Mouse (Mus musculus): ENCODE data around the gene R3hdm4.

Gene R3hdm4

GRCm38 (mm10) chr10:79920958-79921535 lies at the start of gene R3hdm4:
R3hdm4 (minus strand) TSS chr10:79921208.
- no peak for DNase-seq (ENCODE audit: low spot score)

DNA sequence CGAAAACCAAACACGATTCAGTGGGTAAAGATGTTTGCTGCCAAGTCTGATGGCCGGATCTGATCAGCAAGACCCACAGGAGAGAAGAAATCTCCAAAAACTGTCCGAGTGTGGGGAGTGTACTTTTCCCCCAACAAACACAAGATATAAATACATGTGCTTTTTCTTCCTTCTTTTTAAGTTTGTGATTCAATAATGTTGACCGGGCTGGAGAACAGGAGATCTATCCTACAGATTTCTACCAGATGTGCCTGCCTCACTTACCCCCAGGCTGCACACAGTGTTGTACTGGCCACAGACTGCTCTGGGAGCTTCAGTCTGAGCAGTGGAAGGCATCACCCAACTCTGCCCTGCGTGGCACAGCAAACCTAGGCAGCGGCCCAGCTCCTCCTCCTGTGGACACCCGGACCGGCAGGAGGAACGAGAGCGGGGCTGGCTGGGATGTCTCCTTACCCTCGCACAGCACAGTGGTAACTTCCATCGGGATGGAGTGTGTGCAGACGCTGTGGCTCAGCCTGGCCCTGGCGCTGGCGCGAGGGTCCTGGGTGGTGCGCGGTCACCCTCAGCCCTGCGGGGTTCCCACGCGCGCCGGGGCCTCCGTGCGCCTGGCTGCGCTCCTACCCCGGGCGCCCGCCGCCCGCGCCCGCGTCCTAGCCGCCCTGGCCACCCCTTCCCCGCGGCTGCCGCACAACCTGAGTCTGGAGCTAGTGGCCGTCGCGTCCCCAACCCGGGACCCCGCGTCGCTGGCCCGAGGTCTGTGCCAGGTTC lies 49.6 kb upstream of the R3hdm4 start, which contains the start of gene Grin3b:
TSS of gene Grin3b (plus strand) at position 301 of the 768 bp plus-strand sequence.
- DNase-seq (ENCODE audit: low spot score): no peak

GRCm38 (mm10) chr10:79969124-79969568 lies 48.1 kb upstream of the R3hdm4 start:
- DNase-seq (ENCODE audit: low spot score): peak; percentile 54

- DNase-seq (ENCODE audit: low spot score): no peak
Observed at GRCm38 (mm10) chr10:79968181-79968580, 47.2 kb upstream of the R3hdm4 start.

DNA sequence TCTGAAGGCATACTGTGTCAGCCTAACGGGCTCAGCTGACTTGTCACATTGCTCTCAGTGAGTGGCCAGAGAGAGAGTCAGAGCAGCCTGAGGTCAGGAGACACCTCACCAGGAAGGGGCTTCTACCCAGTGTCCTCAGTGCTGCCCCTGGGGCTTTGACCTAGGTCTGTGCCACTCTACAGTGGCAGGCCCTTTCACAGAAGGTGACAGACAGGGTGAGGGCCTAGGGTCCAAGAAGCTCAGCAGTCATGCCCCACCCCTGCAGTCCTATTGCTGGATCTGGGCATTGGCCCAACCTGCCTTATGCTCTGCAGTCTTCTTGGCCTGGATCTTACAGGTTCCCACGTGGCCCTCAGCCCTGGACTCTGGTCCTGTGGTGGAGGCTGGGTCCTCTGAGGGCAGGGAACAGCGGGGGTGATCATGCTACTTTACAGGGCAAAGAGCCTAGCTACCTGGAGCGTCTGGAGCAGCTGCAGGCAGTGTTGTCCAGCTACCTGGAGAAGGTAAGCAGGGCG lies 45.9 kb upstream of the R3hdm4 start:
- peak; percentile 80 for DNase-seq (ENCODE audit: low spot score)

DNA sequence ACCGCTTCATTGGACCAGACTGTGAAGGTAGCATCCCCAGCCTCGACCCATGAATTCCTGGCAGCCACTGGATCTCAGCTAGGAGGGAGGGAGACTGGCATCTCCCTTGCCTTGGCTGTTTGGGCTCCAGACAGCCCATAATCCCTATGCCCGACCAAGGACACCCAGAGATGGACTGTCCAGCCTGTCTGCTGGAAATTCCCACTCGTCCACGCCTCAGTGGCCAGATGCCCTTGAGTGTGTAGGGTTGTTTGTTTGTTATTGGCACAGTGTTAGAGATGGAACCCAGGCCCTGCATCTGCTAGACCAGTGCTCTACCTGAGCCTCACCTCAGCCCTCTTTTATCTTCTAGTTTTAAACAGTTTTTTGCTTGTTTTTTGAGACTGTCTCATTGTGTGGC lies 44.3 kb upstream of the R3hdm4 start:
- peak; percentile 53 for DNase-seq (ENCODE audit: low spot score)

- DNase-seq (ENCODE audit: low spot score): no peak
Observed at GRCm38 (mm10) chr10:79964727-79965126, 43.7 kb upstream of the R3hdm4 start.

DNA sequence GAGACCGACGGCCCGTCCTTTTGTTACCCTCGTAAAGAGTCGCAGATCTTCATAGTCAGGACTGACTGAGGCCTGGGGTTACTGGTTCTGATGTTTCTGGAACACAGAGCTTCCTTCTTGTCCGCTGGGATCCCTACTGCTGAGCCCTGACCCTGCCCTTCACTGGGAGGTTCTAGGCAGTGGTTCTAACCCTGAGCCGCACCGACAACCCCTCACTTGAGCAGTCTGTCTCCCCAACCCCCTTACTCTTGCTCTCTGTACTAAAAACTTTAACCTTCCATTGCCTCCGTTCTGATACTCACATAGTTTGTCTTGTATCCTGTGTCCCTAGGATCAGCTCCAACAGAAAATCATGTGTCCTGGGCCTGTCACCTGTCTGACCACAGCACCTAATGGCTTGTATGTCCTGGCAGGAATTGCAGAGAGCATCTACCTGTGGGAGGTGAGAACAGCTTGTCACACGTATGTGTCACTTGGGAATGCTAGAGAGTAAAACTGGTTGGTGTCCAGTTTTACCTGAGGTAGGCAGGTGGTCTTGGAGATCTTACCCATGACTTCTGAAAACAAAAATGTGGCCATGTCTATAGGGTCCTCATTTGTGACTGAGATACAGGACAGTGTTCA lies 39.8 kb upstream of the R3hdm4 start:
- DNase-seq (ENCODE audit: low spot score): no peak

- DNase-seq (ENCODE audit: low spot score): peak; percentile 100
Observed at GRCm38 (mm10) chr10:79959847-79960601, 39.0 kb upstream of the R3hdm4 start, which contains the start of gene Wdr18. Wdr18 (plus strand) TSS chr10:79960152.

GRCm38 (mm10) chr10:79959412-79959811 lies 38.4 kb upstream of the R3hdm4 start:
- peak; percentile 54 for DNase-seq (ENCODE audit: low spot score)

GRCm38 (mm10) chr10:79958140-79958816 lies 37.3 kb upstream of the R3hdm4 start:
- peak; percentile 93 for DNase-seq (ENCODE audit: low spot score)

- DNase-seq (ENCODE audit: low spot score): no peak
Observed at GRCm38 (mm10) chr10:79956643-79957154, 35.7 kb upstream of the R3hdm4 start.

GRCm38 (mm10) chr10:79955691-79956090 lies 34.7 kb upstream of the R3hdm4 start:
- DNase-seq (ENCODE audit: low spot score): no peak

DNA sequence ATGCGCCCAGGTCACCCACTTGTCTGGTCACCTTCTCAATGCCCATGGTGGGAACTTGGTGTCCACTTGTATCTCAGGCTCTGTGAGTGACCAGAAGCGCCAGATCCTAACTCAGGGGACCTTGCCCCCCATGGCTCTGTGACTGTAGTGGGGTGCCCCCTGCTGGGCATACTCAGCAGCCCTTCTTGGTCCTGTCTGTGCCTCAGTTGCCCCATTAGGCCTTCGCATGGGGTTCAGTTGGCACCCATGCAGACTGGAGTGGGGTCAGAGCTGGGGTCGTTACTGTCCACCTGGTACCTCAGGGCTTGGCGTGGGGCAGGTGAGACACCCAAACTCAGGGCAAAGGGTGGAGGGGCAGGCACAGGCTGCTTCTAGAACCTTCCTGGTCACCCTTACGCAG lies 32.9 kb upstream of the R3hdm4 start:
- no peak for DNase-seq (ENCODE audit: low spot score)

DNA sequence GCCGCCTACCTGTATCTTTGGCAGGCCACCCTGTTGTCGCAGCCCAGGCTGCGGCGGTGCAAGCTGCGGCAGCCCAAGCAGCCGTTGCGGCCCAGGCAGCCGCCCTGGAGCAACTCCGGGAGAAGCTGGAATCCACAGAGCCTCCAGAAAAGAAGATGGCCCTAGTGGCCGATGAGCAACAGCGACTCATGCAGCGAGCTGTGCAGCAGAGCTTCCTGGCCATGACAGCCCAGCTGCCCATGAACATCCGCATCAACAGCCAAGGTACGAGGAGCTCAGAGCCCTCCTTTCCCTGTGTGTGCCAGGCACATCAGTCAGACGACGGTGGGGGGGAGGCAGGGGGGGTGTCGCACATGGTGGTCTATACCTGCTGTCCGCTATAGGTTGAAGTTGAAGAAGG lies 29.7 kb upstream of the R3hdm4 start:
- no peak for DNase-seq (ENCODE audit: low spot score)

DNA sequence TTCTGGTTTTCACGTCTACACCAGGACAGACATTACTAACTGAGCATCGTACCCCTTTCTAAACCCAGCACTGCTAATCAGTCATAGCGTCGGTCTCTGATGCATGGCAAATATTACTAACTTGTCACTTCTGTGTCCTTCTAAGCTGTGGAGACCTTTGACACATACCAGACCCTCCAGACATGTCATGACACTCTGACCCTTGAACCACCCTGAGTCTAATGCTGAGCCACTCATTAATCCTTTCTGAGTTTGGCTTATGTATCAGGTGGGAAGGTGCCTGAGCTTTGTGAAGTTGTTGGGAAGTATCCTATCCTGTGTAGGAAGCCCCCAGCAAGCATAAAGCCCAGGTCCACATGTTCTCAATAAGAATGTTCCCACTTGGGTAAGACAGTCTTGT lies 28.9 kb upstream of the R3hdm4 start:
- DNase-seq (ENCODE audit: low spot score): no peak

GRCm38 (mm10) chr10:79947502-79947901 lies 26.5 kb upstream of the R3hdm4 start:
- DNase-seq (ENCODE audit: low spot score): no peak

GRCm38 (mm10) chr10:79946752-79947322 lies 25.8 kb upstream of the R3hdm4 start:
- DNase-seq (ENCODE audit: low spot score): no peak

- peak; percentile 73 for DNase-seq (ENCODE audit: low spot score)
Observed at GRCm38 (mm10) chr10:79945507-79946234, 24.7 kb upstream of the R3hdm4 start.

- DNase-seq (ENCODE audit: low spot score): no peak
Observed at GRCm38 (mm10) chr10:79943471-79943901, 22.5 kb upstream of the R3hdm4 start.

Measured in MN1 (cell line).